Mouse (Mus musculus): ENCODE measurements around the gene Csf2. TPM values are rescaled to one million over a fixed set of nuclear protein-coding genes. Genes with fewer than 3 reads are reported as not detected.

Gene Csf2
- polyA plus RNA-seq, 1 experiment from 2014 or later, result not detected

DNA sequence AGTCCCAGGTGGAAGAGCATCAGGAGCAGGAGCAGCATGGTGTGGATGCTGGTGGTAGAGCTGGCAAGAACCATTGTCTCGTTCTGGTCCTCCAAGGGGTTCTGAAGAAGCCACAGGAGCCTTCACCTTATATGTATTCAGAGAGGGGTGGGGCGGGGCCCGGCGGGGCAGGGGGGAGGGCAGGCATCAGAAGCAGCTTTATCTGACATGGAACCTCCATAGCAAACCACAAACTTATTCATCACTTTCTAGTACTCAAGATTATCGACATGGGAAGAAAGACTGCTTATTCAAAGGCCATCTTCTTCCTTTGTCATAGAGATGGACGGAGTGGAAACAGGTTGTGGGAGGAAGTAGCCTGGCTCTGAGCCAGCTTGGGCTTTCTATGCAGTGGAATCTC is 17.7 kb upstream of the Csf2 start, which contains the start of gene Il3:
TSS of gene Il3 (minus strand) at position 101 of the 400 bp plus-strand sequence.
- no peaks in the 10 kb centered on the region for H3K4me1 ChIP-seq (replicated peaks)
- WGBS, result 72% methylated on average over 6 of the region's 6 CpGs

DNA sequence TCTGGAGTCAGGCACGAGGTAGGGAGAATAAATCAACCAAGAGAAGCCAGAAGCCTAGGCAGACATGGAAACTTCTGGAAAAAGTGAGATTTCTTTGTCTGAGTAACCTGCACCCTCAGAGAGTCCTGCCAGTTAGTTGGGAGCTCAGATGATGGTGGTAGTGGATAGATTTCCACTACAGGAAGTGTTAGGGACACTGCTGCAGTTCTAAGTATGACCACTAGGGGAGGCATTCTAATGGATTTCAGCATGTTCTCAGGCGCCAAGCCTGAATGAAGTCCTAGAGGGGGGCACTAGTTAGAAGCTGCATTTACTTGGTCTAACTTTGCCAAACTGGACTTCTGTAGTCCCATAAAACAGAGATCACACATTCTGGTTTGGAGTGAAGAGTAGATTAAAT is 15.1 kb upstream of the Csf2 start:
- no peaks in the 10 kb centered on the region for H3K36me3 ChIP-seq
- H3K27ac ChIP-seq (ENCODE audit: poor library complexity, severe bottlenecking), result no peak overlapping the region
- no peak overlapping the region for H3K9ac ChIP-seq
- no peak overlapping the region for H3K4me3 ChIP-seq
- no peaks in the 10 kb centered on the region for H3K4me1 ChIP-seq (replicated peaks)
- H3K27me3 ChIP-seq (replicated peaks), result no peaks in the 10 kb centered on the region
- no peak for ATAC-seq (ENCODE audit: insufficient number of reproducible peaks, low FRiP score)
- 56% methylated on average over 2 of the region's 2 CpGs for WGBS
- no peaks in the 10 kb centered on the region for H3K9me3 ChIP-seq (replicated peaks)
- H3K4me2 ChIP-seq, result no peak overlapping the region

More for the DNA sequence above, 17.7 kb upstream of the Csf2 start, which contains the start of gene Il3:
- Histone ChIP-seq H3K9me3 (replicated peaks) (no peaks in the 10 kb centered on the region), H3K36me3 (no peaks in the 10 kb centered on the region), H3K4me2 (no peak within 1 kb of the TSS), H3K27ac (ENCODE audit: poor library complexity, severe bottlenecking) (no peak within 1 kb of the TSS), H3K4me3 (no peak within 1 kb of the TSS), H3K27me3 (replicated peaks) (no peaks in the 10 kb centered on the region), H3K9ac (no peak within 1 kb of the TSS)
- no peak for ATAC-seq (ENCODE audit: insufficient number of reproducible peaks, low FRiP score)

DNA sequence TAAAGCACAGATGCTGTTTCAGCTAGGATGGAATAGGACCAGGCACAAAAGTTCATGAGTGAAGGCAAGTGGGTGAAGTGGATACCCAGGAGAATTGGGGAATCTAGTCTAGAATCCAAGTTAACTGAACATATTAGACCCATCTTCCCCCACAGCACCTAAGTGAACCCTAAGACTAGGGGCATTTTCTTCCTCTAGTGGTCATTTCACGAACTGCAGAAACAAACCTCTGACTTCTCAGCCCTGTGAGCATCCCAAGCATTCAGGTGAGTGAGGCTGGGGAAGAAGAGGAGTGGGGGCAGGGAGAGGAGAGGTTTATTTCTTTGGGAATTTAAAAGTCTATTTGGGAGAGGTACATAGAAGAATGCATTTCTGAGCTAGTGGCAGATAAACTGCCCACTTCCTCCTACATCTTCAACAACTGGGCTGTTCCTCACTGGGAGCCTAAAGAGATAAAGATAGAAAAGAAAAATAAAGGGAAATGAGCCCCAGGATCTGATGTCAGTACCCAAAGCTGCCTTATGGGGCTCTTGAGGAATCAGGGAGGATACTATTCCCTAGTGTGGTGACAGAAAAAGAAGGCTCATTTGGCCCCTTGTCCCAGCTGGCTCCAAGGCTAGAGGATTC is 14.1 kb upstream of the Csf2 start:
- Histone ChIP-seq H3K9me3 (replicated peaks) (no peaks in the 10 kb centered on the region), H3K4me3 (no peak overlapping the region), H3K4me1 (replicated peaks) (no peaks in the 10 kb centered on the region), H3K27me3 (replicated peaks) (no peaks in the 10 kb centered on the region), H3K9ac (no peak overlapping the region), H3K27ac (ENCODE audit: poor library complexity, severe bottlenecking) (no peak overlapping the region), H3K36me3 (no peaks in the 10 kb centered on the region), H3K4me2 (no peak overlapping the region)
- 17% methylated on average over 1 of the region's 1 CpGs for WGBS
- ATAC-seq (ENCODE audit: insufficient number of reproducible peaks, low FRiP score), result no peak

- Histone ChIP-seq H3K9ac (no peak overlapping the region), H3K36me3 (no peaks in the 10 kb centered on the region), H3K4me3 (no peak overlapping the region), H3K9me3 (replicated peaks) (no peaks in the 10 kb centered on the region), H3K4me2 (no peak overlapping the region), H3K27me3 (replicated peaks) (peaks cover 15% of the 10 kb centered on the region; the same call in 1 of the 2 replicates), H3K4me1 (replicated peaks) (no peaks in the 10 kb centered on the region), H3K27ac (ENCODE audit: poor library complexity, severe bottlenecking) (no peak overlapping the region)
- ATAC-seq (ENCODE audit: insufficient number of reproducible peaks, low FRiP score), result no peak
- WGBS, result 47% methylated on average over 3 of the region's 3 CpGs
Observed at GRCm38 (mm10) chr11:54256624-54257376, 7.3 kb upstream of the Csf2 start.

GRCm38 (mm10) chr11:54254114-54254513 is 4.6 kb upstream of the Csf2 start:
- Histone ChIP-seq H3K9ac (no peak overlapping the region), H3K27ac (ENCODE audit: poor library complexity, severe bottlenecking) (no peak overlapping the region), H3K4me3 (no peak overlapping the region), H3K36me3 (no peaks in the 10 kb centered on the region), H3K4me2 (no peak overlapping the region), H3K27me3 (replicated peaks) (peaks cover 15% of the 10 kb centered on the region; the same call in 1 of the 2 replicates), H3K4me1 (replicated peaks) (peaks cover 9% of the 10 kb centered on the region), H3K9me3 (replicated peaks) (no peaks in the 10 kb centered on the region)
- no peak for ATAC-seq (ENCODE audit: insufficient number of reproducible peaks, low FRiP score)
- 43% methylated on average over 4 of the region's 4 CpGs for WGBS

- Histone ChIP-seq H3K27me3 (replicated peaks) (peaks cover 9% of the 10 kb centered on the region; the same call in 1 of the 2 replicates), H3K9me3 (replicated peaks) (no peaks in the 10 kb centered on the region), H3K4me2 (no peak overlapping the region), H3K36me3 (no peaks in the 10 kb centered on the region), H3K27ac (ENCODE audit: poor library complexity, severe bottlenecking) (no peak overlapping the region), H3K4me1 (replicated peaks) (peaks cover 15% of the 10 kb centered on the region), H3K9ac (no peak overlapping the region), H3K4me3 (no peak overlapping the region)
- 91% methylated on average over 11 of the region's 11 CpGs for WGBS
- no peak for ATAC-seq (ENCODE audit: insufficient number of reproducible peaks, low FRiP score)
Observed at GRCm38 (mm10) chr11:54250575-54250974, 1.1 kb upstream of the Csf2 start.

GRCm38 (mm10) chr11:54249748-54250147 is 281 bp upstream of the Csf2 start:
- Histone ChIP-seq H3K27ac (ENCODE audit: poor library complexity, severe bottlenecking) (no peak overlapping the region), H3K36me3 (no peaks in the 10 kb centered on the region), H3K9ac (no peak overlapping the region), H3K4me1 (replicated peaks) (peaks cover 19% of the 10 kb centered on the region), H3K4me2 (no peak overlapping the region), H3K4me3 (no peak overlapping the region), H3K9me3 (replicated peaks) (no peaks in the 10 kb centered on the region), H3K27me3 (replicated peaks) (0 out of 2 replicates have a peak, but pooled peaks cover under 1% of the 10 kb centered on the region)
- 74% methylated on average over 3 of the region's 3 CpGs for WGBS
- no peak for ATAC-seq (ENCODE audit: insufficient number of reproducible peaks, low FRiP score)

DNA sequence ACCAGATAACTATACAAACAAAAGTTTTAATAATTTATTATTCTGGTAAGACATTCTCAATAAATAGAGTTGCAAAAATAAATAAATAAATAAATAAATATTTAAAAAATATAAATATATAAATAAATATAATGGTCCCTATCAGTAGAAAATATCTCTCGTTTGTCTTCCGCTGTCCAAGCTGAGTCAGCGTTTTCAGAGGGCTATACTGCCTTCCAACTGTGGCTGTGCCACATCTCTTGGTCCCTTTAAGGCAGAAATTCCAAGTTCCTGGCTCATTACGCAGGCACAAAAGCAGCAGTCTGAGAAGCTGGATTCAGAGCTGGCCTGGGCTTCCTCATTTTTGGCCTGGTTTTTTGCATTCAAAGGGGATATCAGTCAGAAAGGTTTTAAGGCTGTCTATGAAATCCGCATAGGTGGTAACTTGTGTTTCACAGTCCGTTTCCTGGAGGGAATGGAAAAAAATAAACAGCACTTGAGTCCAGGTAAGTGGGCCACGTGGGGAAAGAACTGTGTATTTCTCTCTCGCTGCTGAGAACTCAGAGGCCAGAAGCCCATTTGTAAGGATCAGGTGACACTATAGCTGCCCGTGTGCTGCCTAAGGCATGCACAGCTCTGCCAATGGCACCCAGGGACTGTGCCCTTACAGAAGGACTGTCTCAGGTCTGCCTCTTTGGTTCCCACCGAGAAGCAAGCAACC is 2.1 kb downstream of the Csf2 start:
- ATAC-seq (ENCODE audit: insufficient number of reproducible peaks, low FRiP score), result no peak
- no peaks in the 10 kb centered on the region for H3K27me3 ChIP-seq (replicated peaks)
- 78% methylated on average over 10 of the region's 10 CpGs for WGBS
- no peak overlapping the region for H3K9ac ChIP-seq
- H3K4me1 ChIP-seq (replicated peaks), result peaks cover 19% of the 10 kb centered on the region
- H3K4me3 ChIP-seq, result no peak overlapping the region
- H3K4me2 ChIP-seq, result no peak overlapping the region
- H3K27ac ChIP-seq (ENCODE audit: poor library complexity, severe bottlenecking), result no peak overlapping the region
- H3K9me3 ChIP-seq (replicated peaks), result no peaks in the 10 kb centered on the region
- H3K36me3 ChIP-seq, result no peaks in the 10 kb centered on the region

DNA sequence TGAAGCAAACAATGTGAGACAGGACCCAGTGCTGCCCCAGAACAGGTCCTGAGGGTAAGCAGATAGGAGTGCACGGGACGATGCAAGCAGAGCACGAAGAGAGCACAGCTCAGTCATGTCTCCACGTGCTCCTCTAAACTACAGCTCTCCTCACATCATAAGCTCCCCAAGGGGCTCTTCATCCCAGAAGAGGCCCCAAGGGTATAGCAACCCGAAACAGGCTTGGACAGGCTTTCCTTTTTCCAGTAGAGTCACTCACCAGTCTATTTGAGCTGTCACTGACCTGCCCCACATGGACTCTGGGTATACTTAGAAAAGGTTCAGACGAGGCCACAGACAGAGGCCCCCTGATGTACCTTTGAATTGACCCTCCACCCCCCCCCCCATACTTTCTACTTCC is 5.0 kb downstream of the Csf2 start:
- ATAC-seq (ENCODE audit: insufficient number of reproducible peaks, low FRiP score), result no peak
- no peak overlapping the region for H3K9ac ChIP-seq
- peaks cover 13% of the 10 kb centered on the region for H3K4me1 ChIP-seq (replicated peaks)
- H3K4me3 ChIP-seq, result no peak overlapping the region
- no peak overlapping the region for H3K4me2 ChIP-seq
- WGBS, result 70% methylated on average over 6 of the region's 6 CpGs
- H3K9me3 ChIP-seq (replicated peaks), result no peaks in the 10 kb centered on the region
- no peaks in the 10 kb centered on the region for H3K27me3 ChIP-seq (replicated peaks)
- no peak overlapping the region for H3K27ac ChIP-seq (ENCODE audit: poor library complexity, severe bottlenecking)
- no peaks in the 10 kb centered on the region for H3K36me3 ChIP-seq

- no peak for ATAC-seq (ENCODE audit: insufficient number of reproducible peaks, low FRiP score)
- no peak overlapping the region for H3K4me2 ChIP-seq
- no peaks in the 10 kb centered on the region for H3K27me3 ChIP-seq (replicated peaks)
- H3K9ac ChIP-seq, result no peak overlapping the region
- H3K9me3 ChIP-seq (replicated peaks), result no peaks in the 10 kb centered on the region
- H3K27ac ChIP-seq (ENCODE audit: poor library complexity, severe bottlenecking), result no peak overlapping the region
- WGBS, result 72% methylated on average over 3 of the region's 3 CpGs
- H3K36me3 ChIP-seq, result no peaks in the 10 kb centered on the region
- H3K4me3 ChIP-seq, result no peak overlapping the region
- H3K4me1 ChIP-seq (replicated peaks), result 0 out of 2 replicates have a peak, but pooled peaks cover 6% of the 10 kb centered on the region
Observed at GRCm38 (mm10) chr11:54242494-54242893, 7.0 kb downstream of the Csf2 start.

DNA sequence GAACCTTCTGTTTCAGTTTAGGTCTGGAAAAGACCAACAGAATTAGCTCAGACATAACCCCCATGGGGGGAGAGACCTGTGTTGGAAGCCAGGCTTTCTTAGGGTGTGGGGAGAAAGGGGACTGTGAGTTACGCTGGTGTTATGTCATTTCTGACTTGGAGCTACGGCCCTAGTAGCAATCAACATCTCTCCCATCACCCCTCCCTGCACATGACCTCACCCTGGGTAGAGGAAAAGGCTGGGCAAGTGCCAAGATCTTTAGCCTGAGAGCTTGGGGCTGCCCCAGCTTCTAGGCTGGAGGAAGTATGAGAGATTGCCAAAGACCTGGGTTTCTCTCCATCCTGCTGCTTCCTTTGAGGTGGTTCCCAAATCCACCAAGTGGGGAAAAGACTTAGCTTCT is 12.5 kb downstream of the Csf2 start:
- no peaks in the 10 kb centered on the region for H3K27me3 ChIP-seq (replicated peaks)

More for the DNA sequence above, 12.5 kb downstream of the Csf2 start:
- H3K4me2 ChIP-seq, result no peak overlapping the region
- H3K4me1 ChIP-seq (replicated peaks), result peaks cover 12% of the 10 kb centered on the region
- WGBS, result 28% methylated on average over 2 of the region's 2 CpGs
- no peak overlapping the region for H3K4me3 ChIP-seq
- H3K9ac ChIP-seq, result no peak overlapping the region
- H3K9me3 ChIP-seq (replicated peaks), result no peaks in the 10 kb centered on the region
- no peaks in the 10 kb centered on the region for H3K36me3 ChIP-seq
- no peak overlapping the region for H3K27ac ChIP-seq (ENCODE audit: poor library complexity, severe bottlenecking)
- no peak for ATAC-seq (ENCODE audit: insufficient number of reproducible peaks, low FRiP score)

Data from heart, embryonic 12.5 days (tissue).